Mouse (Mus musculus) G1E-ER4 (cell line): Measurements from ENCODE around the gene Gm10134. TPM values are rescaled to one million over a fixed set of nuclear protein-coding genes. Genes with fewer than 3 reads are reported as not detected.

Experiments
- GATA1 ChIP-seq: IDR thresholded peaks from one replicate; pipeline ENCODE4 v1.8.0; 2012; ENCODE audit warnings: low read length, inconsistent platforms
- polyA plus RNA-seq: library from polyadenylated mRNA; stranded (reverse); fragments of >175 nt; gene quantifications from 2 replicates; pipeline ENCODE4 v1.2.3, GENCODE M21; 2012

The Gm10134 gene
- polyA plus RNA-seq, 1 experiment: not detected

DNA sequence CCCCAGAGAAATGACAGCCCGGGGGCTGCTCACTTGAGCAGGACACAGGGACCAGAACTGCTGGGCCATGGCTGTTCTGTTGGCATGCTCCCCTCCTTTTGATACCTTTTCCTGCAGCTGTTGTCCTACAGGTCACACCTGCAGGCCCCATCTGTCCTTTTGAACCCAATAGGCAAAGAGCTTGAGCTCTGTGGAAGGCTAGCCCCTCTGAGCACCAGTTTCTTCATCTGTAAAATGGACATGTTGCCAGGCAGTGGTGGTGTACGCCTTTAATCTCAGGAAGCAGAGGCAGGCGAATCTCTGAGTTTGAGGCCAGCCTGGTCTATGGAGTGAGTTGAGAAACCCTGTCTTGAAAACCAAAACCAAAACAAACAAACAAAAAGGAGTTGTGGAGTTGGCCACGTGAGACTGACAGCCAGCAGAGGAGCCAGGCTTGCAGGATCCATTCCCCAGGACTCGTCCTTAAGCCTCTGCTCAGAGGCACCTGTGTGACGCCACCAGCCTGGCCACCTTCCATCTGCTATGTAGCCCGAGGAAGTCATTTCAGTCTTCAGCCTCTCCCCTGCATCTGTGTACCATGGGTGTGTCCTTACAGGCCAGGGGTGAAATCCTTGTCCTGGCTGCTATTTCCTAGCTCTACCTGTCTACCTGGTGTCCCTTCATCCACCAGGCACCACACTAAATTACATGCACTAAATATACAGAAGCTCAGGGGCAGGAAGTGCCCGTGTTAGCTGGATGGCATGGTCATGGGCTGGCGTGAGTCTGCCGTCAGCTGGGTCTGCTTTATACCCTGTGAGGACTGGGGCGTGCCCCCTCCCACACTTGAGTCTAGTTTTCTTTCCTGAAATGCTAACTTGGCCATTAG, 31.1 kb downstream of the Gm10134 start:
- TF ChIP-seq GATA1: no peak

- no peak for TF ChIP-seq GATA1
Observed at GRCm38 (mm10) chr2:28537634-28537920, 31.7 kb downstream of the Gm10134 start.

DNA sequence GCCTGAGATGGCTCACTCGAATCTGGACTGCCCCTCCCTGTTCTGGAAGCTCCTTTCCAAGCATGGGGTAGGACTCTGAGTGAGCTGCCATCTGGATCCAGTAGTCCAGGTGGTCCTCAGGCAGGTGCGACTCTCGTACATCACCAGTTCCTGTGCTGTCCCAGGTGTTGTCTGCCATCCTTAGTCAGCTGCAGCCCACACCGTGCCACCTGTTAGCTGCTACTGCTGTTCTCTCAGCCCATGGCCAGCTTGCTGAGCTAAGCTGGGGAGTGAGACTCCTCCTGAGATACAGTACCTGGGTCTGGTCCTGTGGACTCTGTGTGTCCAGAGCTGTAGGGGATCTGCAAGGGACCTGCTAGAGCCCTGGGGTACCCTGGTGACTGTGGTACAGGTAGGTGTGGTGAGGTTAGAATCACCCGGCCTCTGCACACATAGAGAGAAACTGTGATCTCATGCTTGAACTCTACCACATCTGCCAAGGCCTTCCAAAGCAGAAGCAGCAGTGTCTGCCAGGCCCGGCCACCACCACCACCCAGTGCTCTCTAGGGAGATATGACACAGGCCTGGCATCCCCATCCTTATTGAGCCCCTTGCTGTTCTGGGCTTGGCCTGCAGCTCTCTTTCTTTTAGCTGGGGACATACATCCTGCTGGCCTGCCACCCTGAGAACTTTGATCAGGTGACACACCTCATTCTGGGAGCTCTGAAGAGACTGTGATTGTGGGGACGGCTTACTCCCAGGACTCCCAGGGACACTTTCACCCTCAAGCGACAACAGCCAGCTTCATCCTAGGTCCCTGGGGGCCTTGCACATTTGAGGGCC, 32.3 kb downstream of the Gm10134 start:
- no peak for TF ChIP-seq GATA1

GRCm38 (mm10) chr2:28538817-28539128, 32.9 kb downstream of the Gm10134 start:
- no peak for TF ChIP-seq GATA1

DNA sequence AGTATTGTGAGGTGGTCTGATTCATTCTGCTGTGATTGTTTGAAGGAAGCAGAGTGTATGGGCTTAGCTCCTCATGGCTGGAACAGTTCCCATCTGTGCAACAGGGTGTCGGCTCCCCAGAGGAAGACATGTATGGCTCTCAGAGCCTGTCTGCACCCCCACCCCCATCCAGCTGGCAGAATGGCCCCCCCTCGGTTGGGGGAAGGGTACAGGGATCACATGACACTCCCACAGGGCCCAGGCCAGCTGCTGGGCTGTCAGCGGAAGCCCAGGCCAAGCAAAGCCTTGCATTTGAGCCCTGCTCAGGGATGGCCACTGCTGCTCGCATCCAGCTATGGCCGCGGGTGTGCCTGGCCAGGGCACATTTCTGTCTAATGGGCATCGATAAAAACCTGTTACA, 33.3 kb downstream of the Gm10134 start:
- TF ChIP-seq GATA1: no peak

GRCm38 (mm10) chr2:28539949-28540348, 34.1 kb downstream of the Gm10134 start:
- TF ChIP-seq GATA1: no peak

GRCm38 (mm10) chr2:28540587-28541227, 34.8 kb downstream of the Gm10134 start:
- TF ChIP-seq GATA1: no peak

DNA sequence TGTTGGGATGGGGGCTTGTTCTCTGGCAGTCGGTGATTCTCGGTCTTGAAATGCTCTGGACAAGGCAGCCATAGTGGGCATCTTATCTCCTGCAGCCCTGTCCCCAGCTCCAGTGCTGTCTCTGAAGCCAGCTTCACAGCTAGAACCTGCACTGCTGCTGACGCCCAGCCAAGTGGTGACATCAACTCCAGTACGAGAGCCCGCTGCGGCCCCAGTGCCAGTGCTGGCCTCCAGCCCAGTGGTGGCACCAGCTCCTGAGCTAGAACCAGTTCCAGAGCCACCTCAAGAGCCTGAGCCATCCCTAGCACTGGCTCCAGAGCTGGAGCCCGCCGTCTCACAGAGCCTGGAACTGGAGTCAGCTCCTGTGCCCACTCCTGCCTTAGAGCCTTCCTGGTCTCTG, 38.0 kb downstream of the Gm10134 start:
- TF ChIP-seq GATA1: no peak

DNA sequence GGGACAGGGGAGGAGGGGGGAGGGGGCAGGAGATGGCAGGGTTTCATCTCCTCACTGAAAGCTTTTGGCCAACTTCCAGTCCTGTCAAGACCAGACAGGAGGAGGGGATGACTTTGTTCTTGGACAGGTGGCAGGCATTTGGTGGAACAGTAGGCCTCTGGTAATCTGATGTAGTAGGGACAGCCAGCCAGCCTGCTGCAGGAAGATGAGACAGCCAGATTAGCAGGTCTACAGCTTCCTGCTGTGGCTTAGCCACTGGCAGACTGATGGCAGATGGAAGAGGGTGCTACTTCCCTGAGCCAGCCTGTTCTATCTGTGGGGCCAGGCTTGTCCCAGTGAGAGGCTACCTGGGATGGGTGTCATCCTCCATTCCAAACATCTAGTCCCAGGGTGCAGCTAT, 40.1 kb downstream of the Gm10134 start:
- no peak for TF ChIP-seq GATA1

GRCm38 (mm10) chr2:28546560-28546959, 40.7 kb downstream of the Gm10134 start:
- no peak for TF ChIP-seq GATA1

GRCm38 (mm10) chr2:28547237-28548172, 41.6 kb downstream of the Gm10134 start:
- TF ChIP-seq GATA1: no peak

- TF ChIP-seq GATA1: no peak
Observed at GRCm38 (mm10) chr2:28549157-28549556, 43.3 kb downstream of the Gm10134 start.

DNA sequence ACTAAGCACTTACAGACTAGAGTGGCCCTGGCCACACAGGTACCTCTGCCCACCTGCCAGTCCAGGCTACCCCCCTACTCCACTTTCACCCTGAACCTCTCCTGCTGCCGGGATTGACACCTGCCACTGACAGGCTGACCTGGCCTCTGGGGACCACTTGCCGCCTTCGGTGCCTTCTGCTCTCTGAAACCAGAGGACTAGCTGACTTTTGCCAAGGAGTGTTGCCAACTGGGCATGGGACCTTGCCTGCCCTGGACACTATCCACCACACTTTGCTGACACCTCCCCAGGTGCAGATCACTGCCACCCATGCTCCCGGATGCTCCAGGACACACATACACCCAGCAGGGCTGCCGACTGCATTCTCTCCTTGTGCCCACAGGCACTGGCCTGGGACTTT, 46.4 kb downstream of the Gm10134 start:
- TF ChIP-seq GATA1: no peak

Other genes with a start within 250 kb of the Gm10134 start
- not detected in 2 replicates for gene Ppp1r26, start 59.3 kb upstream of the Gm10134 start, polyA plus RNA-seq
- 0.35 and 0.44 TPM in 2 replicates for gene 1700007K13Rik, start 39.8 kb upstream of the Gm10134 start, polyA plus RNA-seq
- gene Mrps2, start 38.0 kb upstream of the Gm10134 start, polyA plus RNA-seq: 67.7 and 92.9 TPM in 2 replicates
- gene Gbgt1, start 9.2 kb upstream of the Gm10134 start, polyA plus RNA-seq: not detected in 2 replicates
- not detected in 2 replicates for gene Ralgds, start 7.0 kb downstream of the Gm10134 start, polyA plus RNA-seq
- not detected in 2 replicates for gene Cel, start 57.3 kb downstream of the Gm10134 start, polyA plus RNA-seq
- gene Gtf3c5, start 77.7 kb downstream of the Gm10134 start, polyA plus RNA-seq: 17.8 and 20.5 TPM in 2 replicates
- 391 and 491 TPM in 2 replicates for gene Gfi1b, start 115.9 kb downstream of the Gm10134 start, polyA plus RNA-seq
- 4.1 and 6.5 TPM in 2 replicates for gene Tsc1, start 135.1 kb downstream of the Gm10134 start, polyA plus RNA-seq
- 0.27 and 0.33 TPM in 2 replicates for gene Spaca9, start 193.6 kb downstream of the Gm10134 start, polyA plus RNA-seq
- 0.10 and 0.24 TPM in 2 replicates for gene Ak8, start 194.1 kb downstream of the Gm10134 start, polyA plus RNA-seq